Mouse (Mus musculus) adrenal gland, adult 18-20 months (tissue): ENCODE results near the gene Rnf43. TPM values are rescaled to one million over a fixed set of nuclear protein-coding genes. Genes with fewer than 3 reads are reported as not detected.

Source experiments
- DNase-seq, 2 experiments: peaks; one replicate each; pipeline ENCODE4 v3.0.0; 2021 to 2022; ENCODE audit warnings: low spot score in 2 of 2
- total RNA-seq, 2 experiments: library from RNA; stranded (reverse); gene quantifications; 1 replicate in 1 of 2; 2 replicates in 1 of 2; pipeline ENCODE4 v1.2.3; 2021

The Rnf43 gene
- total RNA-seq, 2 experiments from 2014 or later: 4.7 to 5.1 TPM

- no peak for DNase-seq
Measured at GRCm38 (mm10) chr11:87758161-87758911, 95.8 kb downstream of the Rnf43 start.

- no peak for DNase-seq
Measured at GRCm38 (mm10) chr11:87758957-87759608, 96.6 kb downstream of the Rnf43 start.

DNA sequence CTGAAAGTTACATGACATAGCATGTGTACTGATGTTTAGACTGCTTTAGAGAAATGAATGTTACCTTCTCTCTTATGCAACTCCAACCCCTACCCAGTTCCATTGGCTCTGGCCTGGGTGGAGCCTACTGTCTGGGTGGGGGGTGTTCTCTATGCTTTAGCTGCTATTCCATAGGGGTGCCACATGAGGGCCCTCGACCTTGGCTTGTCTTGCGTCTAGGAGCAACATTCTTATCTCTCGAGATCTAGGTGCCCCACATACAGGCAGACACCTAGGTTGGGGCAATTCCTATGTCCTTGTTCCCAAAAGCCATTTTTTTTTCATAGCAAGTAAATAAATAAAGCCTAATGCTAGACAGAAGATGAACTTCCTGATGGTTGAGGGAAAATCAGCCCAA is 97.1 kb downstream of the Rnf43 start:
- DNase-seq: no peak

- DNase-seq: no peak
Measured at GRCm38 (mm10) chr11:87760301-87761081, 98.0 kb downstream of the Rnf43 start, which contains the start of gene Tspoap1. Gene Tspoap1, plus strand, starts transcription at chr11:87760541.

- DNase-seq: no peak
Measured at GRCm38 (mm10) chr11:87761181-87761721, 98.7 kb downstream of the Rnf43 start.

GRCm38 (mm10) chr11:87761806-87762701 is 99.5 kb downstream of the Rnf43 start:
- DNase-seq: no peak

DNA sequence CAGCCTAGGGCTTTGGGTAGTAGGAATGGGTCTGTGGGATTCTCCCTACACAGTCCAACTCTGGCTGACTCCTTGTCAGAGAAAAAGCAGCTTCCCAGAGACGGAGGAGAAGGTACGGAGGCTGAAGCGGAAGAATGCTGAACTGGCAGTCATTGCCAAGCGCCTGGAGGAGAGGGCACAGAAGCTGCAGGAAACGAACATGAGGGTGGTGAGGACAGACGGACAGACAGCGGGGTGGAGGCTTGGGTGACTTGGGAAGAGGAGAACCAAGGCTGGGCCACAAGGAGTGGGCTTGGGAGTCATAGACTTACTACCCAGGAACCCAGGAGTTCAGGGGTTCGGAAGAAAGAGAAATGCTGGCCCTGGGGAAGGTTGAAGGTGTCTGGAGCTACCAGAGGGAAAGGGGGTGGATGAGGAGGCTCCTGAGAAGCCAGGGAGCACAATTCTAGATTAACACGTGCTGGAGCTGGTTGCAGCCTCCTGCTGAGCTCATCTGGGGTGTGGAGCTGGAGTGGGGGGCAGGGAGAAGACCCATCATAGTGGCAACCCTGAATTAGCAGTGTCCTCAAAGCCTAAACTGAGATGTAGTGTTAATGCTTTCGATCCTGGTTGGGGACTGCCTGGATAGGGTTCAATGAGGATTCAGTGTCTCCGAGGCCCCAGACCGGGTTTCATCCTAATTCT is 100.3 kb downstream of the Rnf43 start:
- DNase-seq: no peak

DNA sequence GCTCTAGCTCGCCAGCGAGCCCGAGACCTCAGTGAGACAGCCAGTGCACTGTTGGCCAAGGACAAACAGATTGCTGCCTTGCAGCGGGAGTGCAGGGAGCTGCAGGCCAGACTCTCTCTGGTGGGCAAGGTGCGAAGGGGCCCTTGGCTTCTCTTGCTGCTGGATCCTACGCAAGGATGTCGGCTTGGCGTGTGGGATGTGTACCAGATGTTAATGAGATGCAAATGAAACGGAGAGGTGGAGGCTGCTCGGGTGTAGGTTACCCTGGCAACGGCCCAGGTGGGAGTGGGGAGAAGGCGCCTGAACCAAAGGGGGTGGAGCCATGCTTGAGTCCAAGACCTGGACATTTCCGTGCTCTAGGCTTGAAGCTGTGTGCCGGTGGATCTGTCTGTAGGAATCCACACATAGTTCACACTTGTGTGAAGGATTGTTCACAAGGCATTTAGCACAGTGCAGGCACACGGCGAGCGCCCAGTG is 101.0 kb downstream of the Rnf43 start:
- DNase-seq: peak in 1 of 2 experiments; percentile 27

DNA sequence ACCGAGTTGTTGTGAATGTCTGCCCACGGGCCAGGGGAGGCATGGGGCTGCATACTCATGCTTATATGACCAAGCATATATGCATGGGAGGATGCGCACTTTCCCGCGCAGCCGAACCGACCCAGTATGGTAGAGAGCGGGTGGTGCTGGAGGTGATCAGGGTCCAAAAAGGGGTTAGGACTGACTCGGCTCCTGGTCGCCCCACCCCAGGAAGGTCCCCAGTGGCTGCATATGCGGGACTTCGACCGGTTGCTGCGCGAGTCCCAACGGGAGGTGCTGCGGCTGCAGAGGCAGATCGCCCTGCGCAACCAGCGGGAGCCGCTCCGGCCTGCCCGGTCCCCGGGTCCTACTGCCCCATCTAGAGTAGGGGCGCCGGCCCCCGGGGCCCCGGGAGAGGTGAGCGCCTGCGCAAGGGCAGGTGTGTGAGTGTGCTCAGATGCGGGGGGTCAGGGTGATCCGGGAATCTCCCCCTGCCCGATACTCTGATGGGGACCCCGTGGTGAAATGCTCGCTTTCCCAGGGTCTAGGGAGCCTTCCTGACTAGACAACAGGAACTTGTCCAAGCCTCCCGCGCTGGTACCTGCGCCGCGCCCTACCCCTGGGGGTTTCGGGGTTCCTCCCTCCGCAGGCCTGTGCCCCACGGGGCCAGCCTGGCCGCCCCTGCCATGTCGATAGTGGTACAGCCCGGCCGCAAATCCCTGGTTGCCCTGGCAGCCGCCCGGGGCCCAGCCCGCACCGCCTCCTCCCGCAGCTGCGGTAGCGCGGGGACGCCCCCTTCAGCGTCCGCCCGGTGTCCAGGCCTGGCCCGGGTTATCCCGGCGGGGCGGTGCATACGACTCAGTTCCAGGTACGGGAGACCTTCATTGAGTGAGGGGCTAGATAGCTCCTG is 101.7 kb downstream of the Rnf43 start:
- DNase-seq: peak; percentile 46 to 47

DNA sequence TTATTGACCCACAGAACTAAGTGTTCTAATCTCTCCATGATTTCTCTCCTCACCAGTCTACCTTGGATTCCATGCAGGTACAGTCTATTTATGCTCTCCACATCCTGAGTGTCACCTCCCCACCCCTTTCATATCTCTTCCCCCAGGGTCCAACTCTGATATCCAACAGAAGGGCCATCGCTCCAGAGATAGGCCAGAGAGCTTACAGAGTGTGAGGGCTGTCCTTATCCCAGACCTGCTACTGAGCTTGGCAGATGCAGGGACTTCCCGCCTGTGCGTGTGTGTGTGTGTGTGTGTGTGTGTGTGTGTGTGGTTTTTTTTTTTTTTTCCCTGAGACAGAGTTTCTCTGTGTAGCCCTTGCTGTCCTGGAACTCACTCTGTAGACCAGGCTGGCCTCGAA is 106.2 kb downstream of the Rnf43 start:
- DNase-seq: no peak

DNA sequence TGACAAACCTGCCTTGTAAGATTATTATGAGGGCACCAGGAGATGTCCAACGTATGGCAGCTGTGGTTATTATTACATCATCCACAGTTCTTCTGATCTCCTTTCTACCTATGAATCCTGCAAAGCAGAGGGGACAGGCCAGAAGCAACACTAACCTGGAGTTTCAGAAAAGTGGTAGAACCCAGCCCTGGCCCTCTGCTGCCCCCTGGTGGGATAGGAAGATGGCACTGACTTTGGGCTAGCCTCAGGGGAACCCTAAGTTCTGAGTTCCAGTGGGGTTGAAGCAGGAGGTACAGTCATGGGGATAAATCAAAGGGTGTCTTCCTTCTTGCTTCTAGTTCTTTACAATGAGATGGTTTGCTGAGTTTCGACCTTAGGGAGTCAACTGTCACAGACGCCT is 108.5 kb downstream of the Rnf43 start:
- peak; percentile 74 to 83 for DNase-seq

DNA sequence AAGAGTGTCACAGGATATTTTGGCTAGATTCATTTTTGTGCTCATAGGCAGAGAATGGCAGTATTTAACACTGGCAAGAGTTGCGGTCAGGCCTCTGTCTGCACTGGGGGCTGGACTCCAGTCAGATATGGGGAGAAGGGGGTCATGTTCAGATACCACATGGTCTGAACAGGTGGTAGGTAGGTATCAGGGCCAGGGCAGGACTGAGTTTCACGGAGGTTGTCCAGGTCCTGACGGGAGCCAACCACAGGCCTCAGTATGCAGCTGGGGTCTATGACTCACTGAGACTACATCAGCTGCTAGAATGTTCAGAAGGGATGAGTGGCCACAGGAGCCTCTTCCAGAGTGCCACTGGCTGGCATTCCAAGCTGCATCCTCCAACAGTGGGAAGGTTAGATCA is 109.8 kb downstream of the Rnf43 start:
- no peak for DNase-seq

- DNase-seq: peak; percentile 40 to 47
Measured at GRCm38 (mm10) chr11:87778100-87778765, 115.7 kb downstream of the Rnf43 start.

DNA sequence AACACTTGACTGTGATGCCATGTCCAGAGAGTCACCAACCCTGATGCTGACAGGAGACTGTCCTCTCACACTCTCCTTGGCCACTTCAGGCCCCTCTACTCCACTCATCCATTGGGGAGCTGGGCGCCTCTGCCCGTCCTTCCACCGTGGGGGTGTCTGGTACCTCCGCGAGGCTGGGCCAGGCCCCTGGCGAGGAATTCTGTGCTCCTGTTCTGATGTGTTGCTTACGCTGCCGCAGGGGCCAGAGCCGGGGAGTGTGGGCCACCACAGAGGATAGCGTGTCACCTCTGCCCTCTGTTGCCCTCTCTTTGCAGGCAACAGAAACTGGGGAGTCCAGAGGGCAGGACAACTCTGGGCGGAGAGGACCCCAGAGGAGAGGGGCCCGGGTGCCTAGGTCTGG is 116.4 kb downstream of the Rnf43 start:
- DNase-seq: no peak

- no peak for DNase-seq
Measured at GRCm38 (mm10) chr11:87779392-87779791, 116.9 kb downstream of the Rnf43 start.

GRCm38 (mm10) chr11:87780130-87780529 is 117.6 kb downstream of the Rnf43 start:
- DNase-seq: no peak
